Mouse (Mus musculus): ENCODE measurements at regions not wholly inside any gene's neighbourhood (a gene's known extent, or its start where the extent isn't known, plus 50 kb on each side); places are given as distances from the start of the nearest gene placed in this dataset.

GRCm38 (mm10) chr16:25585070-25585454 lies 98.5 kb upstream of the Trp63 start:
- Histone ChIP-seq H3K36me3 (no peaks in the 10 kb centered on the region), H3K4me3 (replicated peaks) (no peak overlapping the region), H3K9ac (no peak overlapping the region), H3K27me3 (no peaks in the 10 kb centered on the region), H3K9me3 (replicated peaks) (no peaks in the 10 kb centered on the region), H3K4me1 (no peaks in the 10 kb centered on the region), H3K4me2 (replicated peaks) (no peak overlapping the region), H3K27ac (replicated peaks) (peak overlapping the region; percentile 18)
- 40% methylated on average over 7 of the region's 7 CpGs for WGBS
- no peak for ATAC-seq (ENCODE audit: insufficient number of reproducible peaks, low FRiP score, low TSS enrichment, low read depth)

DNA sequence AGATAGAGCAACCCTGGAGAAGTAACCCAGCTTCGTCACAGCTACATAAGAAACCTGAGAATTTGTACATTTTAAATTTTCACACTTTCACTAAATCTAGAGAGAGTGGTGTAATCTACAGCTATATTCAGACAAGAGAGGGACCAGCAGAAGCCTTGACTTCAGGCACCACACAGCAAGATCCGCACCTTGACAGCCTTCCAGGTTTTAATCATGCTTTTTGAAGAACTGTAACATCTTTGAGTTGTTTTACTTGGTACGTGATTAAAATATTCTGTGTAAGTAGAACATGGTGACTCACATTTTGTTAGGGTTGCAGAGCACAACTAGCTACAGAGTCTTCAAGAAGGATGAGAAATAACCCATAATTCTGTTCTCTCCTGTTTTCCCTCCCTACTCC lies 97.6 kb upstream of the Trp63 start:
- H3K4me3 ChIP-seq (replicated peaks) = no peak overlapping the region
- 79% methylated on average over 3 of the region's 3 CpGs for WGBS

GRCm38 (mm10) chr16:25587879-25588347 lies 95.7 kb upstream of the Trp63 start:
- no peak overlapping the region for H3K4me2 ChIP-seq (replicated peaks)
- ATAC-seq (ENCODE audit: insufficient number of reproducible peaks, low FRiP score, low TSS enrichment, low read depth) = no peak
- H3K27me3 ChIP-seq = no peaks in the 10 kb centered on the region
- H3K9ac ChIP-seq = no peak overlapping the region
- H3K4me1 ChIP-seq = no peaks in the 10 kb centered on the region
- H3K4me3 ChIP-seq (replicated peaks) = no peak overlapping the region
- 58% methylated on average over 10 of the region's 10 CpGs for WGBS
- H3K9me3 ChIP-seq (replicated peaks) = no peaks in the 10 kb centered on the region
- no peak overlapping the region for H3K27ac ChIP-seq (replicated peaks)
- H3K36me3 ChIP-seq = no peaks in the 10 kb centered on the region

More for the DNA sequence above, 97.6 kb upstream of the Trp63 start:
- Histone ChIP-seq H3K9ac (no peak overlapping the region), H3K27ac (replicated peaks) (no peak overlapping the region), H3K27me3 (no peaks in the 10 kb centered on the region), H3K4me2 (replicated peaks) (no peak overlapping the region), H3K9me3 (replicated peaks) (no peaks in the 10 kb centered on the region), H3K36me3 (no peaks in the 10 kb centered on the region), H3K4me1 (no peaks in the 10 kb centered on the region)
- no peak for ATAC-seq (ENCODE audit: insufficient number of reproducible peaks, low FRiP score, low TSS enrichment, low read depth)

DNA sequence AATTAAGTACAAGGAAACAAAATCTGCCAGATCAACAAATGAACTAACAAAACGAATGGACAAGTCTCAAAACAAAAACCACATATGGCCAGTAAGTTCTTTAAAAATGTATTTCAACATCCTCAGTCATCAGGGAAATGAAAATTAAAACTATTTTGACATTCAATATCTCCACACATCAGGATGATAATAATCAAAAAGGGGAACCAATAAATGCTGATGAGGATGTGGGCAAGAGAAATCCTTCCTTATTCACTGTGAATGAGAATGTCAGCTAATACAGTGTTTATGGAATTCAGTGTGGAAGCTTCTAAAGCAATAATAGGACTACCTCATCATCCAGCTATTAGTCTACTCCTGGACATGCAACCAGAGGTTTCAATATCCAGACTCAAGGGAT lies 86.1 kb upstream of the Trp63 start:
- Histone ChIP-seq H3K9ac (no peak overlapping the region), H3K4me2 (replicated peaks) (no peak overlapping the region), H3K4me1 (no peaks in the 10 kb centered on the region), H3K27ac (replicated peaks) (no peak overlapping the region), H3K36me3 (no peaks in the 10 kb centered on the region), H3K27me3 (no peaks in the 10 kb centered on the region), H3K4me3 (replicated peaks) (no peak overlapping the region), H3K9me3 (replicated peaks) (no peaks in the 10 kb centered on the region)
- WGBS = 62% methylated on average over 1 of the region's 1 CpGs
- no peak for ATAC-seq (ENCODE audit: insufficient number of reproducible peaks, low FRiP score, low TSS enrichment, low read depth)

DNA sequence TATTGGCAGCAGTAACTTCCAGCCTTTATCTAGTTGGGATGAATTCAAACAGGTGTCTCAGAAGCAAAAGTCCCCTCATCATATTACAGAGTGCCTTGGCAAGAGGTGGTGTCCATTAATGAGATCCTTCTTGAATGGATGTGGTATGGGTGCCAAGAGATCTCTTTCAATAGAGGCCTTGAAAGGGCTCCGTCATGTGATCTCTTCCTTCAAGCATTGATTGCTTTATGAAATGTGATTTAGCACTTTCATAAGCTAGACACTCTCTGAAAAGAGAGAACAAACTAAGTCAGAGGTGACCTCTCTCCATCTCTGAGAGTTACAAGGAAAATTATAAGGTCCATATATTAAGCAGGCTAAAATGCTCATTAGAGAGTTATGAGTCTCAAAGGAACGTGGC lies 80.4 kb upstream of the Trp63 start:
- H3K27ac ChIP-seq (replicated peaks) = no peak overlapping the region
- no peaks in the 10 kb centered on the region for H3K9me3 ChIP-seq (replicated peaks)
- ATAC-seq (ENCODE audit: insufficient number of reproducible peaks, low FRiP score, low TSS enrichment, low read depth) = no peak
- WGBS = 84% methylated on average over 2 of the region's 2 CpGs
- H3K27me3 ChIP-seq = no peaks in the 10 kb centered on the region
- H3K9ac ChIP-seq = no peak overlapping the region
- H3K4me2 ChIP-seq (replicated peaks) = no peak overlapping the region
- H3K4me3 ChIP-seq (replicated peaks) = no peak overlapping the region
- H3K36me3 ChIP-seq = no peaks in the 10 kb centered on the region
- H3K4me1 ChIP-seq = no peaks in the 10 kb centered on the region

- H3K4me3 ChIP-seq (replicated peaks) = no peak overlapping the region
- no peaks in the 10 kb centered on the region for H3K27me3 ChIP-seq
- H3K27ac ChIP-seq (replicated peaks) = no peak overlapping the region
- no peak overlapping the region for H3K9ac ChIP-seq
- no peaks in the 10 kb centered on the region for H3K36me3 ChIP-seq
- H3K9me3 ChIP-seq (replicated peaks) = no peaks in the 10 kb centered on the region
- no peaks in the 10 kb centered on the region for H3K4me1 ChIP-seq
- H3K4me2 ChIP-seq (replicated peaks) = no peak overlapping the region
- ATAC-seq (ENCODE audit: insufficient number of reproducible peaks, low FRiP score, low TSS enrichment, low read depth) = no peak
- WGBS = 64% methylated on average over 4 of the region's 4 CpGs
Measured at GRCm38 (mm10) chr16:25615229-25615628, 68.3 kb upstream of the Trp63 start.

- no peak overlapping the region for H3K9ac ChIP-seq
- H3K4me3 ChIP-seq (replicated peaks) = no peak overlapping the region
- ATAC-seq (ENCODE audit: insufficient number of reproducible peaks, low FRiP score, low TSS enrichment, low read depth) = no peak
- no peaks in the 10 kb centered on the region for H3K4me1 ChIP-seq
- H3K9me3 ChIP-seq (replicated peaks) = no peaks in the 10 kb centered on the region
- H3K27me3 ChIP-seq = no peaks in the 10 kb centered on the region
- H3K4me2 ChIP-seq (replicated peaks) = no peak overlapping the region
- H3K36me3 ChIP-seq = no peaks in the 10 kb centered on the region
- H3K27ac ChIP-seq (replicated peaks) = no peak overlapping the region
Measured at GRCm38 (mm10) chr16:25615646-25616045, 67.9 kb upstream of the Trp63 start.

GRCm38 (mm10) chr16:25618898-25619297 lies 64.7 kb upstream of the Trp63 start:
- no peak for ATAC-seq (ENCODE audit: insufficient number of reproducible peaks, low FRiP score, low TSS enrichment, low read depth)
- Histone ChIP-seq H3K4me2 (replicated peaks) (no peak overlapping the region), H3K27ac (replicated peaks) (no peak overlapping the region), H3K27me3 (no peaks in the 10 kb centered on the region), H3K4me1 (no peaks in the 10 kb centered on the region), H3K9me3 (replicated peaks) (no peaks in the 10 kb centered on the region), H3K4me3 (replicated peaks) (no peak overlapping the region), H3K9ac (no peak overlapping the region), H3K36me3 (no peaks in the 10 kb centered on the region)
- 78% methylated on average over 4 of the region's 4 CpGs for WGBS

DNA sequence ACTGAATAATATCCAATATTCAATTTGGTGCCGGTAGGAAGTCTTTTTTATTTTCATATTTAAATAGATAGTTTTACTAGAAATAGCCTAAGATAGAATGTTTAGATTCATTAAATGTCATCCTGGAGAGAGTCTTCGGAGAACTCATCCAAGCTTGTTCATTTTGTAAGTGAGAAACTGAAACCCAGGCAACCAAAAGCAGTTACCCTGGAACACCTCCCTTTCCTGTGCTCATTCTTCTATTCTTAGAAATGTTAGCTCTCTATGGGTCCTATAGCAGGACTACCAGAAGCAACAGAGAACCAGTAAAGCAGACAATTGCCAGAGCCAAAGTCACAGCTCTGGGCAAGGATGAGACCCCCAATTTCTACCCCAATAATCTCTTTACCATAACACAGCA lies 60.9 kb upstream of the Trp63 start:
- H3K4me1 ChIP-seq = no peaks in the 10 kb centered on the region
- WGBS = 87% methylated on average over 2 of the region's 2 CpGs
- H3K9me3 ChIP-seq (replicated peaks) = no peaks in the 10 kb centered on the region
- no peak for ATAC-seq (ENCODE audit: insufficient number of reproducible peaks, low FRiP score, low TSS enrichment, low read depth)
- no peaks in the 10 kb centered on the region for H3K27me3 ChIP-seq
- H3K4me2 ChIP-seq (replicated peaks) = no peak overlapping the region
- no peak overlapping the region for H3K9ac ChIP-seq
- H3K27ac ChIP-seq (replicated peaks) = no peak overlapping the region
- H3K36me3 ChIP-seq = no peaks in the 10 kb centered on the region
- H3K4me3 ChIP-seq (replicated peaks) = no peak overlapping the region

GRCm38 (mm10) chr16:25623986-25624623 lies 59.5 kb upstream of the Trp63 start:
- no peaks in the 10 kb centered on the region for H3K9me3 ChIP-seq (replicated peaks)
- WGBS = 53% methylated on average over 1 of the region's 1 CpGs
- no peaks in the 10 kb centered on the region for H3K27me3 ChIP-seq
- H3K36me3 ChIP-seq = no peaks in the 10 kb centered on the region
- no peak overlapping the region for H3K4me2 ChIP-seq (replicated peaks)
- no peak for ATAC-seq (ENCODE audit: insufficient number of reproducible peaks, low FRiP score, low TSS enrichment, low read depth)
- H3K27ac ChIP-seq (replicated peaks) = no peak overlapping the region
- H3K9ac ChIP-seq = no peak overlapping the region
- H3K4me1 ChIP-seq = no peaks in the 10 kb centered on the region
- H3K4me3 ChIP-seq (replicated peaks) = no peak overlapping the region

GRCm38 (mm10) chr16:25629750-25630149 lies 53.8 kb upstream of the Trp63 start:
- no peak overlapping the region for H3K4me2 ChIP-seq (replicated peaks)
- H3K36me3 ChIP-seq = no peaks in the 10 kb centered on the region
- H3K9me3 ChIP-seq (replicated peaks) = no peaks in the 10 kb centered on the region
- no peak overlapping the region for H3K27ac ChIP-seq (replicated peaks)
- H3K9ac ChIP-seq = no peak overlapping the region
- H3K4me3 ChIP-seq (replicated peaks) = no peak overlapping the region
- no peaks in the 10 kb centered on the region for H3K27me3 ChIP-seq
- no peaks in the 10 kb centered on the region for H3K4me1 ChIP-seq
- WGBS = 67% methylated on average over 3 of the region's 3 CpGs
- no peak for ATAC-seq (ENCODE audit: insufficient number of reproducible peaks, low FRiP score, low TSS enrichment, low read depth)

- Histone ChIP-seq H3K9me3 (replicated peaks) (no peaks in the 10 kb centered on the region), H3K27ac (replicated peaks) (no peak overlapping the region), H3K27me3 (no peaks in the 10 kb centered on the region), H3K36me3 (no peaks in the 10 kb centered on the region), H3K4me1 (no peaks in the 10 kb centered on the region), H3K4me3 (replicated peaks) (no peak overlapping the region), H3K9ac (no peak overlapping the region), H3K4me2 (replicated peaks) (no peak overlapping the region)
- 80% methylated on average over 6 of the region's 6 CpGs for WGBS
- no peak for ATAC-seq (ENCODE audit: insufficient number of reproducible peaks, low FRiP score, low TSS enrichment, low read depth)
Measured at GRCm38 (mm10) chr16:25631139-25631716, 52.3 kb upstream of the Trp63 start.

Data from embryonic facial prominence, embryonic 15.5 days (tissue).